ENCODE assay signal across 16 mouse cellular contexts in the genomic region with DNA sequence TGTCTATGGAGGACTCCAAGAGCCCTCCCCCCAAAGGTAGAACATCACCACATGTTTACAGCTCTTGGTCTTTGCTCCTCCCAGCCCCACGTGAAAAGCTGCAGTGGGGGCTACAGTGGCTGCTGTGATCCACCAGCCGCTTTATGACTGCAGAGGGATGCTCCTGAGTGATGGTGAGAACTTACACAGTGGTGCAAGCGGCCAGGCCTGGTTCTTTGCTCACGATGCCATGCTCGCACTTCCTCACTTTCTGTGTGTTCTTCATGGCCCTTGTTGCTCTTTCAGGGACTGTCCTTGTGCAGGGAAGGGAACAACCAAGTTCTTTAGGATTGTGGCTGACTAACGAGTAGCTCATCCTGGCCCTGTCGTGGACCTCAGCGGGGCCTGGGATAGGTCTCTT.
"Had no signal": no experiment of that assay in that cellular context is flagged by ENCODE, and none has a peak within 500 bp of the region (broad histone marks: within the 10 kb centered on the region; RNA-seq: fewer than 3 reads in every experiment).

No protein-coding gene starts in this region.

- H3K27me3 ChIP-seq: neural tube, embryonic 13.5 days; neural tube, embryonic 15.5 days; stomach, embryonic 15.5 days had no signal

- H3K4me3 ChIP-seq: neural tube, embryonic 13.5 days; neural tube, embryonic 15.5 days; stomach, embryonic 15.5 days had no signal

- H3K4me1 ChIP-seq: neural tube, embryonic 13.5 days; stomach, embryonic 15.5 days had no signal

- H3K27ac ChIP-seq: neural tube, embryonic 13.5 days; neural tube, embryonic 15.5 days; stomach, embryonic 15.5 days; stomach, postnatal 0 days had no signal

- H3K9me3 ChIP-seq: neural tube, embryonic 13.5 days; neural tube, embryonic 15.5 days; stomach, embryonic 15.5 days had no signal

- DNase-seq: retina, postnatal 1 day; right cerebral cortex, adult 18-20 months; right cerebral cortex, postnatal 14 days; right cerebral cortex, postnatal 25 days; right cerebral cortex, postnatal 4 days; spleen, adult 18-20 months; thymus, adult 18-20 months; thymus, adult 2 months; thymus, postnatal 14 days; thymus, postnatal 25 days; thymus, postnatal 36 days; thymus, postnatal 4 days had no signal
